23 mouse cellular contexts compared by ENCODE assay signal in the genomic region with DNA sequence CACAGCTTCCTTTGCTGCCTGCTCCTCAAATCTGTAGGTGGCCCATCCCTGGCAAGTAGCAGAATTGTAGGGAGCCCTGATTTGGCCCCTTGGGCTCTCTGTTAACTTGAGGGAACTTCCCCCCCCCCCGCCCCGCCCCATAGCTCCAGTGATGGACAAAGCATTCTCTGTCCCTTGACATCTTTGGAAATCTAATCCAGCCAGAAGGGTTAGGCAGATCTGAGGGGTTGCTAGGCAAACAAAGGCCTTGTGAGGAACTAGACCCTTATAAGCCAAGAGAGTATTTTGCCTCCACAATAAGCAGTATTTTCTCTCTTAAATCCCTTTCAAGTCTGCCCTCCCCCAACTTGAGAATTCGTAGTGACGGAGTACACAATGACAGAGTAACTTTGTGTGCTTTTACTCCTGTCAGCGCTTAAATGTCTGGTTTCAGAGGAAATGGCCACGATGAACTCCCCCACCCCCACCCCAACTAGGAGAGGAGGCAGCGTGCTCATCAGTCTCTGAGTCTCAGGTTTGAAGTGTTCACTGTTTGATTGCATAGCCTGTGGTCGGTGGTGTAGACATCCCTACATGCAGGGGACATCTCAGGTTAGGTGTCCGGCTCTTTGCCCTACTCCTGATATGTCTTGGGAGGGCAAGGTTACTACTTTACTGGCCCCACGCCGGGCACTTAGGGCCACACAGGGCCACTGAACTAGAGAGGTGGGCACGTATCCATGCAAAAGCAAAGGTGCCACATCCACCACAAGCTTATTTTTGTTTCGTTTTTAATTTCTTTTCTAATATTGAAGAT.
DNase-seq lines count a peak whose midpoint lies in the region; ATAC-seq lines count a peak whose summit lies in the region.
"Had no signal": no experiment of that assay in that cellular context is flagged by ENCODE, and none has a peak within 500 bp of the region (broad histone marks: within the 10 kb centered on the region; RNA-seq: fewer than 3 reads in every experiment).

No protein-coding gene starts in this region.

- H3K4me3 ChIP-seq in forebrain, embryonic 10.5 days, result no peak overlapping the region
- H3K4me3 ChIP-seq in forebrain, embryonic 15.5 days, result no peak overlapping the region
- H3K4me3 ChIP-seq in hindbrain, embryonic 15.5 days, result no peak overlapping the region
- H3K4me3 ChIP-seq in hindbrain, embryonic 13.5 days, result no peak overlapping the region
- no peak overlapping the region for H3K4me3 ChIP-seq in embryonic facial prominence, embryonic 14.5 days (ENCODE audit: low read depth, low read length)
- no peak overlapping the region for H3K4me3 ChIP-seq in midbrain, embryonic 14.5 days (replicated peaks; ENCODE audit: low read depth, low read length)
- H3K4me3 ChIP-seq: embryonic facial prominence, embryonic 15.5 days; heart, embryonic 13.5 days; limb, embryonic 15.5 days; myocyte had no signal

- H3K9ac ChIP-seq in forebrain, embryonic 15.5 days (replicated peaks), result no peak overlapping the region
- H3K9ac ChIP-seq in hindbrain, embryonic 15.5 days, result no peak overlapping the region
- H3K9ac ChIP-seq in hindbrain, embryonic 13.5 days, result no peak overlapping the region
- H3K9ac ChIP-seq in embryonic facial prominence, embryonic 14.5 days (ENCODE audit: low read depth, low read length), result 0 out of 2 replicates have a peak overlapping the region, but pooled peaks have one; percentile 19
- no peak overlapping the region for H3K9ac ChIP-seq in midbrain, embryonic 14.5 days (replicated peaks; ENCODE audit: low read length)
- H3K9ac ChIP-seq: embryonic facial prominence, embryonic 15.5 days; heart, embryonic 13.5 days; limb, embryonic 15.5 days; liver, embryonic 14.5 days had no signal

- DNase-seq in forebrain, embryonic 10.5 days (ENCODE audit: extremely low spot score, low spot score), result peak; percentile 22
- peak; percentile 59 for DNase-seq in embryonic facial prominence, embryonic 14.5 days (ENCODE audit: low spot score)
- DNase-seq in midbrain, embryonic 14.5 days, result peak; percentile 18
- DNase-seq in neural tube, embryonic 10.5 days (ENCODE audit: extremely low spot score, low spot score), result no peak
- DNase-seq in cerebellum, postnatal 4 days (ENCODE audit: low spot score in 2 of 2), result no peak
- DNase-seq: adrenal gland, postnatal 10 days; cerebellum, adult 8-10 months; cerebellum, postnatal 36 days; gastrocnemius, postnatal 10 days; heart, adult 18-20 months; heart, postnatal 14 days; kidney, adult 18-20 months; kidney, postnatal 4 days; lung, postnatal 4 days; thymus, postnatal 25 days had no signal

- no peaks in the 10 kb centered on the region for H3K27me3 ChIP-seq in forebrain, embryonic 10.5 days (ENCODE audit: poor library complexity, severe bottlenecking)
- H3K27me3 ChIP-seq in forebrain, embryonic 15.5 days, result no peaks in the 10 kb centered on the region
- no peaks in the 10 kb centered on the region for H3K27me3 ChIP-seq in hindbrain, embryonic 15.5 days
- H3K27me3 ChIP-seq in hindbrain, embryonic 13.5 days, result no peaks in the 10 kb centered on the region
- no peaks in the 10 kb centered on the region for H3K27me3 ChIP-seq in embryonic facial prominence, embryonic 14.5 days (replicated peaks; ENCODE audit: control insufficient read depth, insufficient read depth, low read length)
- no peaks in the 10 kb centered on the region for H3K27me3 ChIP-seq in midbrain, embryonic 14.5 days (ENCODE audit: control insufficient read depth, insufficient read depth, low read length)
- H3K27me3 ChIP-seq: embryonic facial prominence, embryonic 15.5 days; heart, embryonic 13.5 days; limb, embryonic 15.5 days had no signal

- ATAC-seq in forebrain, embryonic 15.5 days (replicated peaks), result no peak
- ATAC-seq in hindbrain, embryonic 15.5 days (ENCODE audit: low FRiP score, low read depth), result peak; percentile 45; the same call in 1 of the 2 replicates
- no peak for ATAC-seq in hindbrain, embryonic 13.5 days (ENCODE audit: low FRiP score)
- peak; percentile 47 for ATAC-seq in embryonic facial prominence, embryonic 14.5 days (ENCODE audit: low read depth)
- no peak for ATAC-seq in midbrain, embryonic 14.5 days (ENCODE audit: low FRiP score, low TSS enrichment)

- H3K9me3 ChIP-seq in forebrain, embryonic 10.5 days, result no peaks in the 10 kb centered on the region
- no peaks in the 10 kb centered on the region for H3K9me3 ChIP-seq in forebrain, embryonic 15.5 days
- H3K9me3 ChIP-seq in hindbrain, embryonic 15.5 days, result no peaks in the 10 kb centered on the region
- no peaks in the 10 kb centered on the region for H3K9me3 ChIP-seq in hindbrain, embryonic 13.5 days
- no peaks in the 10 kb centered on the region for H3K9me3 ChIP-seq in embryonic facial prominence, embryonic 14.5 days (ENCODE audit: control insufficient read depth, low read length)
- no peaks in the 10 kb centered on the region for H3K9me3 ChIP-seq in midbrain, embryonic 14.5 days (ENCODE audit: control insufficient read depth, low read length)
- H3K9me3 ChIP-seq: embryonic facial prominence, embryonic 15.5 days; heart, embryonic 13.5 days; limb, embryonic 15.5 days had no signal

- 65% methylated on average over 13 of the region's 13 CpGs for WGBS in forebrain, embryonic 10.5 days
- WGBS in forebrain, embryonic 15.5 days, result 57% methylated on average over 13 of the region's 13 CpGs
- WGBS in hindbrain, embryonic 15.5 days, result 74% methylated on average over 13 of the region's 13 CpGs
- WGBS in hindbrain, embryonic 13.5 days, result 75% methylated on average over 13 of the region's 13 CpGs
- WGBS in embryonic facial prominence, embryonic 14.5 days, result 60% methylated on average over 13 of the region's 13 CpGs
- 46% methylated on average over 13 of the region's 13 CpGs for WGBS in midbrain, embryonic 14.5 days

- peak overlapping the region; percentile 70 for H3K27ac ChIP-seq in forebrain, embryonic 10.5 days
- H3K27ac ChIP-seq in forebrain, embryonic 15.5 days (replicated peaks), result no peak overlapping the region
- H3K27ac ChIP-seq in hindbrain, embryonic 15.5 days (replicated peaks), result no peak overlapping the region
- H3K27ac ChIP-seq in hindbrain, embryonic 13.5 days, result no peak overlapping the region
- H3K27ac ChIP-seq in embryonic facial prominence, embryonic 14.5 days (replicated peaks; ENCODE audit: low read depth, low read length), result no peak overlapping the region; the same call in 1 of the 2 replicates
- no peak overlapping the region for H3K27ac ChIP-seq in midbrain, embryonic 14.5 days (replicated peaks; ENCODE audit: low read depth, low read length)
- H3K27ac ChIP-seq: embryonic facial prominence, embryonic 15.5 days; heart, embryonic 13.5 days; limb, embryonic 15.5 days; liver, embryonic 14.5 days had no signal

- no peaks in the 10 kb centered on the region for H3K36me3 ChIP-seq in forebrain, embryonic 10.5 days (replicated peaks)
- H3K36me3 ChIP-seq in forebrain, embryonic 15.5 days, result no peaks in the 10 kb centered on the region
- H3K36me3 ChIP-seq in hindbrain, embryonic 15.5 days, result no peaks in the 10 kb centered on the region
- H3K36me3 ChIP-seq in hindbrain, embryonic 13.5 days, result no peaks in the 10 kb centered on the region
- H3K36me3 ChIP-seq in embryonic facial prominence, embryonic 14.5 days (ENCODE audit: control insufficient read depth, insufficient read depth, low read length), result no peaks in the 10 kb centered on the region
- H3K36me3 ChIP-seq in midbrain, embryonic 14.5 days (ENCODE audit: control insufficient read depth, insufficient read depth, low read length), result no peaks in the 10 kb centered on the region
- H3K36me3 ChIP-seq: embryonic facial prominence, embryonic 15.5 days; heart, embryonic 13.5 days; limb, embryonic 15.5 days had no signal

- peaks cover 33% of the 10 kb centered on the region for H3K4me1 ChIP-seq in forebrain, embryonic 10.5 days
- peaks cover 15% of the 10 kb centered on the region for H3K4me1 ChIP-seq in forebrain, embryonic 15.5 days
- H3K4me1 ChIP-seq in hindbrain, embryonic 15.5 days (replicated peaks), result no peaks in the 10 kb centered on the region
- peaks cover 8% of the 10 kb centered on the region; the same call in 1 of the 2 replicates for H3K4me1 ChIP-seq in hindbrain, embryonic 13.5 days (replicated peaks)
- peaks cover 8% of the 10 kb centered on the region; the same call in 1 of the 2 replicates for H3K4me1 ChIP-seq in embryonic facial prominence, embryonic 14.5 days (ENCODE audit: control insufficient read depth, insufficient read depth, low read length)
- H3K4me1 ChIP-seq in midbrain, embryonic 14.5 days (ENCODE audit: control insufficient read depth, insufficient read depth, low read length), result no peaks in the 10 kb centered on the region

- H3K4me2 ChIP-seq in forebrain, embryonic 15.5 days (replicated peaks), result no peak overlapping the region
- H3K4me2 ChIP-seq in hindbrain, embryonic 15.5 days, result no peak overlapping the region
- no peak overlapping the region for H3K4me2 ChIP-seq in hindbrain, embryonic 13.5 days
- no peak overlapping the region for H3K4me2 ChIP-seq in embryonic facial prominence, embryonic 14.5 days (ENCODE audit: low read depth, low read length)
- H3K4me2 ChIP-seq in midbrain, embryonic 14.5 days (ENCODE audit: low read length), result no peak overlapping the region
- H3K4me2 ChIP-seq: embryonic facial prominence, embryonic 15.5 days; heart, embryonic 13.5 days; limb, embryonic 15.5 days had no signal

Comparison
In these comparisons a context has a peak if more than half of its experiments do, and no peak if none do; other contexts are left out.
1. ATAC-seq: peak in hindbrain, embryonic 15.5 days (single experiment) and embryonic facial prominence, embryonic 14.5 days (single experiment); none in forebrain, embryonic 15.5 days (single experiment), hindbrain, embryonic 13.5 days (single experiment) and midbrain, embryonic 14.5 days (single experiment).
2. DNase-seq: peak in forebrain, embryonic 10.5 days (single experiment), embryonic facial prominence, embryonic 14.5 days (single experiment) and midbrain, embryonic 14.5 days (single experiment); none in neural tube, embryonic 10.5 days (single experiment) and cerebellum, postnatal 4 days (0 of 2).